Mouse (Mus musculus): ENCODE measurements around the gene Neurod4. TPM values are rescaled to one million over a fixed set of nuclear protein-coding genes. Genes with fewer than 3 reads are reported as not detected.

The Neurod4 gene
- total RNA-seq (2012; rRNA removed) = 0.13 and 0.17 TPM in 2 replicates
- total RNA-seq (2014; rRNA removed) = 0.08 and 0.24 TPM in 2 replicates
- 0.13 TPM in 1 of 2 replicates, not detected in the other for polyA plus RNA-seq (2012; ENCODE audit: insufficient read length, low read depth)

DNA sequence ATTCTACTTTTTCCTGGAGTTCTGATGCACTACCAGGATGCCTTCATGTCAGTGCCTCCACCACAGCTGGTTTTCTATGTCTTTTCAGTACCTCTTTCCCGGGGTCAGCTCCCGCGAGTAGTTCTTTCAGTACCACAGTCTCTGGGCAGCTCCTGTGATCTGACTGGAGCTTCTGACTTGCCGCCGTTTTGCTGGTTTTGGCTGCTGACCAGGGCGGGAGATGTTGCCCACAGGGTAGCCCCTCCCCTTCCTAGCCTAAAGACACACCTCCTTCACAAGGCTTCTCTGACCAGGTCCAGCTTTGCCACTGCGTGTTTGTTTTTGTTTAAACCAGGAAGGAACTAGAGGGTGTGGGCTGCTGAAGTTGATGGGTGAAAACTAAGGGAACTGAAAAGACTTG is at the start of gene Neurod4:
Neurod4 (minus strand) TSS at position 175 of the 400 bp plus-strand sequence.
- Histone ChIP-seq H3K4me3 (replicated peaks in 1 of 3; ENCODE audit: low read depth in 2 of 3, low read length in 2 of 3, poor library complexity in 1 of 3) (no peak within 1 kb of the TSS), H3K36me3 (replicated peaks in 1 of 2; ENCODE audit: control insufficient read depth in 1 of 2, insufficient read depth in 1 of 2, low read length in 1 of 2) (no peaks in the 10 kb centered on the region), H3K27me3 (replicated peaks) (no peaks in the 10 kb centered on the region), H3K9me3 (replicated peaks; ENCODE audit: low read length) (no peaks in the 10 kb centered on the region), H3K9ac (ENCODE audit: insufficient read depth, low read depth) (no peak within 1 kb of the TSS), H3K4me2 (ENCODE audit: insufficient read depth, low read depth, poor library complexity, severe bottlenecking) (peak within 1 kb of the TSS; percentile 78), H3K4me1 (ENCODE audit: control insufficient read depth in 1 of 2, insufficient read depth in 2 of 2) (peaks cover 0 to 32% of the 10 kb centered on the region in 2 experiments; a peak in 2 of 4 replicates), H3K27ac (ENCODE audit: insufficient read depth, low read depth) (no peak within 1 kb of the TSS), H3K79me2 (replicated peaks; ENCODE audit: control insufficient read depth, extremely low read depth, insufficient read depth, poor library complexity, severe bottlenecking) (no peaks in the 10 kb centered on the region)
- dilution Hi-C loops (cut with MboI; ENCODE audit: extremely low pct_ligation_motif_present, extremely low pct_unique_long_range_greater_than_20kb, low sequenced_read_pairs) = no loop called here
- TF ChIP-seq E2F4 (IDR thresholded peaks at IDR 0.05; ENCODE audit: insufficient replicate concordance, low read depth, low read length) (peak; percentile 35; the same call in 1 of the 2 replicates), MXI1 (IDR thresholded peaks at IDR 0.05; ENCODE audit: low read depth, low read length) (peak; percentile 79), SIN3A (IDR thresholded peaks at IDR 0.05; ENCODE audit: low read length) (peak; percentile 99), CTCF (conservative IDR thresholded peaks at IDR 0.05 in 1 of 2, IDR thresholded peaks at IDR 0.05 in 1 of 2; ENCODE audit: low read depth in 2 of 2, low read length in 2 of 2) (no peak)
- peak; percentile 57 for DNase-seq (ENCODE audit: extremely low read depth)
- in situ Hi-C loops (cut with MboI; ENCODE audit: low pct_ligation_motif_present, low pct_unique_long_range_greater_than_20kb, low sequenced_read_pairs) = no loop called here

DNA sequence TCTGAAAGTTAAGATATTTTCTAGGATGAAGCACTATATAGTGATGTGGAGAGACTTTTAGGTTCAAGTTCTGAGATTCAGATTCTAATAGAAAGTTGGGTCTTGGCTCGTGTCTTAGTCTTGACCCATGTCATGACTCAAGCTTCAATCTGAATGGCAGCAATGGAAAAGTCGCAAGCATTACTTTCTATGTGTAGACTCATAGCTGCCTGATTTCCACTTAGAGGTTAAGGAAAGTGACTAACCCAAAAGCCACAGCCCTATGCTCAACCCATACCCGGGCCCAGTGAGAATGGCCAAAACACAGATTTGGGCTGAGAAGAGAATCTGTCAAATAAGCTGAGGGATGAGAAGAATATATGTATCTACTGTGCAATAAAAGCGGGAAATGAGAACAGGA is 44.2 kb upstream of the Neurod4 start:
- peaks cover 3 to 37% of the 10 kb centered on the region in 2 experiments; a peak in 3 of 4 replicates for H3K4me1 ChIP-seq (ENCODE audit: control insufficient read depth in 1 of 2, insufficient read depth in 2 of 2)
- H3K9ac ChIP-seq (ENCODE audit: insufficient read depth, low read depth) = peak overlapping the region; percentile 92
- no peaks in the 10 kb centered on the region for H3K27me3 ChIP-seq (replicated peaks)
- H3K4me3 ChIP-seq (replicated peaks in 1 of 3; ENCODE audit: low read depth in 2 of 3, low read length in 2 of 3, poor library complexity in 1 of 3) = peak overlapping the region; percentile 24 to 56 (median 55)
- in situ Hi-C loops (cut with MboI; ENCODE audit: low pct_ligation_motif_present, low pct_unique_long_range_greater_than_20kb, low sequenced_read_pairs) (loop anchor here (5.0 kb wide), 1 partner anchor 38 kb away; no protein-coding TSS in a partner anchor), dilution Hi-C loops (cut with MboI; ENCODE audit: extremely low pct_ligation_motif_present, extremely low pct_unique_long_range_greater_than_20kb, low sequenced_read_pairs) (no loop called here)
- H3K27ac ChIP-seq (ENCODE audit: insufficient read depth, low read depth) = no peak overlapping the region
- TF ChIP-seq TCF12 (IDR thresholded peaks at IDR 0.05; ENCODE audit: low read depth, low read length) (no peak), EP300 (IDR thresholded peaks at IDR 0.05; ENCODE audit: low read length) (peak; percentile 37; the same call in 1 of the 2 replicates), IRF4 (IDR thresholded peaks at IDR 0.05; ENCODE audit: low read depth, low read length) (peak; percentile 40; the same call in 1 of the 2 replicates)
- no peaks in the 10 kb centered on the region for H3K36me3 ChIP-seq (replicated peaks in 1 of 2; ENCODE audit: control insufficient read depth in 1 of 2, insufficient read depth in 1 of 2, low read length in 1 of 2)
- H3K9me3 ChIP-seq (replicated peaks; ENCODE audit: low read length) = no peaks in the 10 kb centered on the region
- peak overlapping the region; percentile 91 for H3K4me2 ChIP-seq (ENCODE audit: insufficient read depth, low read depth, poor library complexity, severe bottlenecking)
- DNase-seq (ENCODE audit: extremely low read depth) = peak; percentile 57
- H3K79me2 ChIP-seq (replicated peaks; ENCODE audit: control insufficient read depth, extremely low read depth, insufficient read depth, poor library complexity, severe bottlenecking) = peaks cover 10% of the 10 kb centered on the region

DNA sequence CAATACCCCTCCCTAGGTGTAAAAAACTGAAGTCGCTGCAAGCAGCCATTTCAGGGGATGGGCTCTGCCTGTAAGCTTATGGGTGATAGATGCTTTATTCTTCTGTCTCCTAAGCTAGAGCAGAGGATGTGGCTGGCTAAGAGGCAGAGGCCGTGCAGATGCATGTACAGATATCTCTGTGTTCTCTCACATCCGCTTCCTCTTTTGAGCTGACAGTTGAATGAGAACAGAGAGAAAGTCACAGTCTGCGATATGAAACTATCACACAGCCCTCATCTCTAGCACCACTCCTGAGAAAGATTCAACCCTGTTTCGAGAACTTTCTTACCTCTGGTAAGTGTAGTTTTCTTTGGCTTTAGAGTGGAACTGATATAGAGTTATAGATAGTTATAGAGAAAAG is 42.6 kb upstream of the Neurod4 start, which contains the start of gene Tespa1:
Tespa1 (plus strand) TSS at position 234 of the 400 bp plus-strand sequence.
- Histone ChIP-seq H3K4me2 (ENCODE audit: insufficient read depth, low read depth, poor library complexity, severe bottlenecking) (peak within 1 kb of the TSS; percentile 91), H3K27ac (ENCODE audit: insufficient read depth, low read depth) (peak within 1 kb of the TSS; percentile 21), H3K9me3 (replicated peaks; ENCODE audit: low read length) (no peaks in the 10 kb centered on the region), H3K36me3 (replicated peaks in 1 of 2; ENCODE audit: control insufficient read depth in 1 of 2, insufficient read depth in 1 of 2, low read length in 1 of 2) (no peaks in the 10 kb centered on the region), H3K9ac (ENCODE audit: insufficient read depth, low read depth) (peak within 1 kb of the TSS; percentile 92), H3K4me3 (replicated peaks in 1 of 3; ENCODE audit: low read depth in 2 of 3, low read length in 2 of 3, poor library complexity in 1 of 3) (peak within 1 kb of the TSS; percentile 51 to 56 (median 55)), H3K79me2 (replicated peaks; ENCODE audit: control insufficient read depth, extremely low read depth, insufficient read depth, poor library complexity, severe bottlenecking) (peaks cover 10% of the 10 kb centered on the region), H3K4me1 (ENCODE audit: control insufficient read depth in 1 of 2, insufficient read depth in 2 of 2) (peaks cover 3 to 45% of the 10 kb centered on the region in 2 experiments; a peak in 3 of 4 replicates), H3K27me3 (replicated peaks) (no peaks in the 10 kb centered on the region)
- dilution Hi-C loops (cut with MboI; ENCODE audit: extremely low pct_ligation_motif_present, extremely low pct_unique_long_range_greater_than_20kb, low sequenced_read_pairs) (no loop called here), in situ Hi-C loops (cut with MboI; ENCODE audit: low pct_ligation_motif_present, low pct_unique_long_range_greater_than_20kb, low sequenced_read_pairs) (loop anchor here (5.0 kb wide), 1 partner anchor 40 kb away; no protein-coding TSS in a partner anchor)
- peak; percentile 91 for DNase-seq (ENCODE audit: extremely low read depth)
- TF ChIP-seq MYC (IDR thresholded peaks at IDR 0.05; ENCODE audit: low read depth, low read length) (0 out of 2 replicates have a peak, but pooled peaks have one; percentile 52), ELF1 (IDR thresholded peaks at IDR 0.05; ENCODE audit: low read depth, low read length) (peak; percentile 56), JUN (IDR thresholded peaks at IDR 0.05; ENCODE audit: insufficient read depth, low read depth, low read length) (peak; percentile 16; the same call in 1 of the 2 replicates), TBP (conservative IDR thresholded peaks at IDR 0.05; ENCODE audit: low read depth, low read length) (peak; percentile 89), NELFE (IDR thresholded peaks at IDR 0.05; ENCODE audit: low read depth, low read length) (no peak), ZMIZ1 (IDR thresholded peaks at IDR 0.05; ENCODE audit: low read depth, low read length) (no peak), IRF4 (IDR thresholded peaks at IDR 0.05; ENCODE audit: low read depth, low read length) (peak; percentile 92), TCF12 (IDR thresholded peaks at IDR 0.05; ENCODE audit: low read depth, low read length) (peak; percentile 83), ZKSCAN1 (IDR thresholded peaks at IDR 0.05; ENCODE audit: borderline replicate concordance, low read depth, low read length) (no peak), POLR2A (IDR thresholded peaks at IDR 0.05; ENCODE audit: low read depth, low read length) (peak; percentile 61), MEF2A (IDR thresholded peaks at IDR 0.05; ENCODE audit: borderline replicate concordance, low read depth, low read length) (peak; percentile 58; the same call in 1 of the 2 replicates), RCOR1 (conservative IDR thresholded peaks at IDR 0.05; ENCODE audit: low read depth, low read length) (0 out of 2 replicates have a peak, but pooled peaks have one; percentile 28), MXI1 (IDR thresholded peaks at IDR 0.05; ENCODE audit: low read depth, low read length) (no peak), JUND (conservative IDR thresholded peaks at IDR 0.05; ENCODE audit: low read depth, low read length) (0 out of 2 replicates have a peak, but pooled peaks have one; percentile 26), POLR2AphosphoS2 (IDR thresholded peaks at IDR 0.05; ENCODE audit: low read depth, low read length) (no peak), SMC3 (IDR thresholded peaks at IDR 0.05; ENCODE audit: low read depth, low read length) (no peak), CTCF (conservative IDR thresholded peaks at IDR 0.05 in 1 of 2, IDR thresholded peaks at IDR 0.05 in 1 of 2; ENCODE audit: low read depth in 2 of 2, low read length in 2 of 2) (no peak), UBTF (IDR thresholded peaks at IDR 0.05; ENCODE audit: low read depth, low read length) (no peak), ZNF384 (IDR thresholded peaks at IDR 0.05; ENCODE audit: low read depth, low read length) (no peak), SIN3A (IDR thresholded peaks at IDR 0.05; ENCODE audit: low read length) (peak; percentile 65; the same call in 1 of the 2 replicates), USF2 (conservative IDR thresholded peaks at IDR 0.05; ENCODE audit: low read depth, low read length) (no peak)

All from CH12.LX (cell line).